Mouse (Mus musculus): ENCODE results near the gene Zic2.

Gene Zic2

DNA sequence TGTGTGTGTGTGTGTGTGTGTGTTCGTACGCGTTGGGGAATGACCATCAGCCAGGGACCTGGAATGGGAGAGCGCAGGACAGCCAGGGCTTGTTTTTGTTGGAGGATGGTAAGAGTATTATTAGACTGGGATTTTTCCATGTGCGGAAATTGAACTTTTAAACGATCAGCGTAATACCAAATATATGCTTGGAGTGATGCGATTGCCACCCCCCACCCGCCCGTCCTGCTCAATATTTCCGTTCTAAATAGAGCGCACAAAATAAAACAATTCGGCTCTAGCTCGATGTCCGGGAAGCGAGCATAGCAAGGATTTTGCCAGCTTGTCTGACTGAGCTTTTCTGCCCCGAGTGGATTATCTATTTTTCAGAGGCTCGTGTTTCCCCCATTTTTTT is 1.6 kb downstream of the Zic2 start:
- no peak for DNase-seq (ENCODE audit: low read depth, low spot score)

DNA sequence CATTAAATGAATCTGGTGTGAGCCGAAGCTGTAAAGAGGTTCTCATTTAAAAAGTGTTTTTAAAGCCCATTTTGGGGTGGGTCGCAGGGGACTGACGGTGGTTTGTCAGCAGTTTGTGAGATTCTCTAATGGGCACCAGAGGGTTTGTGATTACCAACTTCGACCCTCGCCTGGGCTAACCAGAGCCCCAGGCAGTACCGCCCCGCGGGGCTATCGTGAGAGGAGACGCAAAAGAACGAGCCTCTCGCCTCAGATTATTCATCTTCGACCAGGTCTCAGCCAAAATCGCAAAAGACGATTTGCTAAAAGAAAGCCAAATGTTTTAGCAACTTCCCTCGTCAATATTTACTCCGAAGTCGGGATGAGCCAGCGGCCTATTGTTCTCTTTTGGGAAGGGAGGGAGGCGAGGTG is 2.0 kb downstream of the Zic2 start:
- DNase-seq (ENCODE audit: low read depth, low spot score) = no peak

DNA sequence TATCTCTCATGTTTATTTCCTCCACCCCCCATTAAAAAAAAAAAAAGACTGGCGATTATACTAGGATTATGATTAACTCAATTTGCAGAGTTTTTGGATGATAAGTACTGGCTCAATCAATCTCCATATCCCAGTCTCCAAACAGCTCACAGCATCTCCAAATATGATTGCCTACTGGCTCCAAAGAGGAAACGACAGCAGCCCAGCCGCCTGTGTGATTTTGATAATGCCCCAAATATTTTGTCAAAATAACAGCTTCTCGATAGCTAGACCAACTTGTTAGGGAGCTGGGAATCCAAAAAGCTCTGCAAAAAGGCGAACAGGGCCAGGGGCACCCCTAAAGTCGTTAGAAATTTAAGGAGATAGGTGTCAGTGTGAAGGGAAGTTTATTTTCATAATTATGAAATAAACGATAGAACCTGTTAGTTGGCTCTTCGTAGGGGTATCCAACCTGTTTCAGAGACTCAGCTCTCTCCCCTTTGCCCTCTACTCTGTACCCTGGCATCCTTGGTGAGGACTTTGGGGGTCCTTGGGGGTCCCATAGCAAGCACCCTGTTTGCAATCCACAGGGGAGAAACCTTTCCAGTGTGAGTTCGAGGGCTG is 2.8 kb downstream of the Zic2 start:
- DNase-seq (ENCODE audit: low read depth, low spot score) = no peak

DNA sequence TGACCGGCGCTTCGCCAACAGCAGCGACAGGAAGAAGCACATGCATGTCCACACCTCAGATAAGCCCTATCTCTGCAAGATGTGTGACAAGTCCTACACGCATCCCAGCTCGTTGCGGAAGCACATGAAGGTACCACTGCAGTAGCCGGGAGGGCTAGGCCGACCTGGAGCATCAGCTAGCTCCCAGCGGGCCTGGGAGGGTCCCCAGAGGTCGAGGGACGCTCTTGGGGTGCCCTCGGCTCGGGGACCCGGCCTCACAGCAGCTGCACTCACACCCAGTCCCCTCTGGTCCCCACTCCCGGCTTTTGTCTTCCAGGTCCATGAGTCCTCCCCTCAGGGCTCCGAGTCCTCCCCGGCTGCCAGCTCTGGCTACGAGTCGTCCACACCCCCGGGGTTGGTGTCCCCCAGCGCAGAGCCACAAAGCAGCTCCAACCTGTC is 3.4 kb downstream of the Zic2 start:
- no peak for DNase-seq (ENCODE audit: low read depth, low spot score)

DNA sequence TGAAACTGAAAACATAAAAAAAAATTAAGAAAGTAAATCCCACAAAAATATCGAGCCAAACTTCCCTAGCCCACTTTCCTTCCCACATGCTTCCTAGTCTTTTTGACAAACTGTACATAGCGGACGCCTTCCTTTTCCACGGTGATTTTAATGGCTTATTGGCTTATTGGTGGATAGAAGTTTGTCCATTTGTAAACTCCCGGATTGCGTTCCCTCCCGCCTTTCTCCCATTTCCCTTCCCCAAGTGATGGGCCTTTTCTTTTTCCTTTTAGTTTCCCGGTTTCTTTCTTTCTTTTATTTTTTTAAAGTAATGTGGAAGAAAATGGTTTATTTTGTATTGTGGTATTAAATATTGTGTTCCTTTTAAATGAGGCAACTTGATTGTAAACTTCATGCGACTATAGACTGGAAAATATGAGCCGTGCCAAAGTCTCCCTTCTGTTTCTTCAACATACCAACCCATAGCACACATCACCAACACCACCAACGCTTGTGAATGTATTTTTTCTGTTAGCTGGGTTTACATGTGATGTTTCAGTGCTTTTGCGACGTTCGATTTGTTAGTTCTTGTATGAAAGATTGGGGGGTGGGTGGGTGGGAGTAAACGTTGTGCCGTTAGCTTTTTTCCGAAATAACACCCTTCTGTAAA is 4.3 kb downstream of the Zic2 start:
- DNase-seq (ENCODE audit: low read depth, low spot score) = no peak

DNA sequence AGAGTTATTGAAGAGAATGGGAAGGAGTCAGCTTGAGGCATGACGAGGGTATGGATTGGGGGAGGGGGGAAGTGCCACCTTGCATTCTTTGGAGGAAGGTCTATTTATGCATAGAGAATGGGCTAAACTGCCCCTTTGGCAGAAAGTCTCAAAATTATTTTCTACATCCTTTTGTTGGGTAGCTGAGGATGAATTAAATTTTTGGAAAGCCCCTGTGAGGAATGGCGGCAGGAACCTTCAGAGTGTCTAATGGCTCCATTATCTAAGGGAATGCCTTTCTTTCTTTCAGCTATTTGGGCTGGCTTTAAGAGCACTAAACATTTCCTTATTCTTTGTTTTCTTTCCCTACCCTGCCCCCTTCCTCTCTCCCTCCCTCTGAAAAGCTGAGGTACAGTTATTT is 5.1 kb downstream of the Zic2 start:
- DNase-seq (ENCODE audit: low read depth, low spot score) = no peak

DNA sequence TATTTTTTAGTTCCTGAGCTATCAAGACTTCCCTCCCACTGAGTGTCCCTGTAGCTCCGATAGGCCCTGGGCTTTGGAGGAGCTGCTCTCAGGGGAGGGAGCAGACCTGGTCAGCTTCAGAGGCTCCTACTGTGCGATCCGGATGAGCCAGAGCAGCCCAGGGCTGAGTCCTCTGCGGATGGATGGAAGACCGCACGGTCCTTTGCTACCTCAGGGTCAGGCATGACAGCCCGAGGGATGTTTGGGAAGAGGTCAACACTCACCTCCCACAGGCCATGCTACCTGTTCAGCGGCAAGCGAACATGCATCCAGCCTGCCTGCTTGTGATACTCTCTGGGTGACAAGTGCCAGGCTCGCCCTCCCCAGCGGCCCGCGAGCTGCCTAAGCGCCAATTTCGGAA is 5.9 kb downstream of the Zic2 start:
- no peak for DNase-seq (ENCODE audit: low read depth, low spot score)

DNA sequence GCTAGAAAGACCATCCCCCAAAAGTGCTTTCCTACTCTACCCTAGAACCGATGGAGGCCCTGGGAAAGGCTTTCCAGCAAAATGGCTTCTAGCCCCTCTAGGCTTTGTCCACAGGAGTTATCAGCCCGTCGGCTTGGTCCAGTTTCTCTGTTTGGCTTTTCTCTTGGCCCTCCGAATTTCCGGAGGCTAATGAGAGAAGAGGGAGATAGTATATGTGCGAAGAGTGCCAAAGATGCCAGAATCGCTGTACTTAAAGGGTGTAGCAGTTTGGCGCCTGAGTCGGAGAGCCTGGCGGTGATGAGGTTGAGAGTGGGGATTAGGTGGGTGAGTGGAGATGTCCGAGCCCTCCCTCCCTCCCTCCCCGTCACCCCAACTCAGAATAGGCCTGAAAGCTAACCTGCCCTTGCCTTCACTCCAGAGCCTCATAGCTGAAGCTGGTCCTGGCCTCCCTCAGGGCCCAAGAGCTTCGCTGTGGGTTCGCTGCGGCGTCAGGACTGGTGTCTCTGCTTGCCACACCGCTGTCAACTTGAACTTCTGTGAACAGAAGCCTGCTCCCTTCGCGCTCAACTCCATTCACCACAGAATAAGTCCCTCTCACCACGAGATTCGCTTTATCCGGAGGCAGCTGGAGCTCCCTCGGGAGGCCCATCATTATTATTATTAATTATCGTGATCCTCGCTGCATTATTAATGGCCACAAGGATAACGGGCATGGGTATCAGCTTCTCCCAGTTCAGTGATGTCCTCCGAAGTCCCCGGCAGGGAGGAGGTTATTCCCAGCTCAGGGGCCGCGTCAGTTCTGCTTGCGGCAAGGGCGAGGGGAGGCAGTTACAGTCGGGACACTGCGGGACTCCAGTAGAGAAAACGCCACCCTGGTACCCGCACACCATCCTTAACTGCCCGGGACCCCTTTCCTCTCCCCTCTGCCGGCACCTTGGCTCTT is 7.1 kb downstream of the Zic2 start:
- DNase-seq (ENCODE audit: low read depth, low spot score) = no peak

DNA sequence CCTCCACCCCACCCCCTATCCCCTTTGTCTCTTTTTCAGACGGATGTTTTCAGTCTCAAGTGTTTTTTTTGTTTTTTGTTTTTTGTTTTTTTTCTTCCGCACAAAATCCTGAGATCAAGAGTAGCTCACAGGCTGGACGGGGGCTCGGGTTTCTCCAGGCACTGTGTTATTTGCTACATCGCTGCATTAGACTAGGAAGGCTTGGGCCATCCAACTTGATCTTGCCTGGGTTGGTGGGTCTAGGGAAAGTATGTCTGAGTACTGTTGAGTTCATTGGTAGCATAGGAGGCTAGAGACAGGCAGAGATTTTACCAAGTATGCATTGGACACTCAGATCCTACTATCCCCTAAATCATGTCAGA is 7.8 kb downstream of the Zic2 start:
- DNase-seq (ENCODE audit: low read depth, low spot score) = no peak

DNA sequence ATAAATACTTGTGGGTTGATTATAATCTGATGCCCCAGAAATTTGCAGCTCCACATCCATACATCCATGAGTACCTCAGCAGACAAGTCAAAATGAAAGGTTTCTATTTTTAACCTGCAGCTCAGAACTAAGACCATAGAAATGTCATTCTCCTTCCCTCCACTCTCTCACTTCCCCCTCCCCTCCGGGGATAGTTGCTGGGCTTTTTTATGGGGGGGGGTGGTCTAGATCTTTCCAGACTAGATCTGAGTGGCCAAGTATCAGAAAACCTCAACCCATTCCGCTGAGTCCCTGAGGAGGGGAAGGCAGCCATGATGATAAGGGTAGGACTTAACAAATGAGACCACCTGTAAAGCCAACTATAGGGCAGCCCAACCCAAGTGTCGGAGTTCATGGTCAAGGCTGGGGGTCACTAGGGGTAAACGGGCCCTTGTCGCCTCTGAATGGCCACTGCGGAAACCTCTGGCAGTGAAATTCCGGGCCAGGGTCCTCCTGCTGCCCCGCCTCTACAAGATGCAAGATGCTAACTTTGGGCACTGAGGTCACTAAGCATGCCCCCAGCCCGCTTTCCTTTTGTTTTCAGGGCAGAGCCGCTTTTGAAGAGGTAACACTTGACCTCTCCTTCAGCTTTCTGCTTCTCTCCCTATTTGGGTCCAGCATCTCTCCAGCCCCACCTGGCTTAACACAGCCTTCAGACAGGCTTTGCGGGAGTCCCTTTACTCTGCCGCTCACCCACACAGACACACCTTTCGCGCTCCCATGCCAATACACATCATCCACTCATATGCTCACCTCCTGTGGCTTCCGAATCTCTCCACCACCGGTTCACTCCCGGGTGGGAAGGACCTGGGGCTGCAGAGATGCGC is 8.6 kb downstream of the Zic2 start:
- DNase-seq (ENCODE audit: low read depth, low spot score) = no peak

DNA sequence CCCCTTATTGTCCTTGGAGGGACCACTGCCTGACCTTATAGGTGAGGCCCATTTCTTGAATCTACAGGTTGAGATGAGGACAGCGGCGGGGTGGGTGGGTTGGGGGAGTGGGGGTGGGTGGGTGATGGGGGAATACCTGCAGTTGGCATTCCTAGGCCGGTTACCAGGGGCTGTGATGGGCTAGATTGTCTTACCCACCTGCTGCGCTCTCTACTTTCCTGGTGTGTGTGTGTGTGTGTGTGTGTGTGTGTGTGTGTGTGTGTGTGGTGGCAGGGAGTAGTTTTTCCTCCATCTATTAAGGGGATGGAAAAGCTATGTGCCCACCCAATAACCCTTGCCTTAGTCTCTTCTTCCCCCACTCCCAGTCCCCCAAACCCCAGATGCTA is 9.2 kb downstream of the Zic2 start:
- DNase-seq (ENCODE audit: low read depth, low spot score) = no peak

DNA sequence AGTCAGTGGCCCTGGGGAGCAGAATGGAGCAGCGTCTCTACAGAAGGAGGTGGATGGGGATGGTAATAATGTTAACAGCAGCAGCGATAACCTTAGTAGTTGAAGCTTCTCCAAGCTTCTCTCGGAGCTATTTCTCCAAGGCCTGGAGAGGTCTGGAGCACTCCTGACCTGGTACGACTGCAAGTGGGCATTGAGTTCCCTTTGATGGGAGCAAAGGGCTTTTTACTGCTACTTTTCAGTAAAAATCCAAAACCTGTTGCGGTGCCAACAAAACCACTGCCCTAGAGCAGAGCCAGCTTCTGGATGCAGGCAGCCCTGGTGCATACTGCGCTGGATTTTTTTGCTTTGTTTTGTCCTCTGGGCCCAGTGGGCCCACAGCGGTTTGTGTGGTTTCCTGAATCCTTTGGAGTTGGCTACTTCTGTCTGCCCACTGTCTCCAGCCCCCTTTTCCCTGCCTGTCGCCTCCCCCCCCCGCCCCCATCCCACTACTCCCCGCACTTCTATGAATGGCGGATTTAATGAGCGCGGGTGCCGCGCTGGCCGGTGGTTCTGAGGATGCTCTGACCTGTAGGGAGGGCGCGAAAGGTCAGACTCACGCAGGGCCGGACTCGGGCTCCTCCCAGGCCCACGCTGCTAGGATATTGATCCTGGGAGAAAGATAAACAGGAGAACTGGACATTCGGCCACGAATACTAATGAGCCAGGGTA is 9.8 kb downstream of the Zic2 start:
- no peak for DNase-seq (ENCODE audit: low read depth, low spot score)

DNA sequence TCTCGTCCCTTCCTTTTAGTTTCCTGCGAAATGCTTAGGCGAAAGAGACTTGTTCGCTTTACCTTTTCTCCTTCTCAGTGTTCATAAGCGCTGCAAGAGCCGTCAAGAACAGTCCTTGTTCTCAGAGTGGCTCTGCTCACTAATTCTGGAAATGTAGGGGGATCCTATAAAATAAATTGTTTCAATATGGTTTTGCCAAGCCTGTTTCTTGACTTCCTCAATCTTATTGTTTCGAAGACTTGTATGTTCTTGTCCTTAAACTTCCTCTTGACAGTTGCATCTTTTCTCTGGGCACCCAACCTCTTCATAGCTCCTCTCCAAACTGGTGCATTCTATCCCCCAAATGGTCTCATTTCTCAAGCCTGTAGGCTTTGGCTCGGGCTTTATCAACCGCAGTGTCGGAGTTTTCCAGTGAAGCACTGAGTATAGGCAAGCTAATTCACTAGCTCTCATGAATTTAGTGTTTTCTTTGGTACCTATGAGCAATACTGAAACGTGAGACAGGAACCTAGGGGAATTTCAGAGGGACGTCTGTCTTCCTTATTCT is 10.5 kb downstream of the Zic2 start:
- no peak for DNase-seq (ENCODE audit: low read depth, low spot score)

DNA sequence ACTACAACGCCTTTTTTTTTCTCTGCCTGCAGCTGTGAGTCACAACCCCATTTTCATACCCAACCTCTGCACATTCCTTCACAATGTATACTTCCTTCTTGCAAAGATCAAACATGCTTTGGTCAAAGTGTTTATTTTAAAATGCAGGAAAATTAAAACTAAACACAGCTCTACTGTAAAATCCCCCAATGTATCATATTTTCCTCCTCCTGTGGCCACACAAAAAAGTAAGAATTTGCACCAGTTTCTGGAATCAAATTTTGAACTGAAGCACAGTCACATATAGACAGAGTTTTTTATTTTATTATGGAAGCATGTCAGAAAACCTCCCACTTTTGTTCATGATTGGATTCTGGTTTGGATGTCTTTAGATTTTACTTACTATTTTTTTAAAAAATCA is 11.4 kb downstream of the Zic2 start:
- DNase-seq (ENCODE audit: low read depth, low spot score) = no peak

DNA sequence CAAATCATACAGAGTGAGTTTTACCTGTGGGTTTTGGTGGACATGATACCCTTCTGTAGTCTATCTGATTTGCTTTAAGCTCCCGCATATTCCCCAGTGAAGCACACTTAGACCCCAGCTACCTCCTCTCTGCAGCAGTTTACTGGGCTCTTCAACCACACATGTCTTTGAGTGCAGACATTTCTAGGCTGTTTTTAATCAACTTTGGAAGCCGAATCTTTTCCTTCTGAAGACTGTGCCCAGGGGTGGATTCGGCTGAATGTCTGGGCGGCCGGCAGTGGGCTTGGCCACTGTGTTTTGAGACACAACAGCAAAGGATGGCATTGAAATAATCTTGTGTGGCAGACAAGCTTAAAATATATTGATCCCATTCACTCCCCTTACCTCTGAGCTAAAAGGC is 12.1 kb downstream of the Zic2 start:
- DNase-seq (ENCODE audit: low read depth, low spot score) = no peak

DNA sequence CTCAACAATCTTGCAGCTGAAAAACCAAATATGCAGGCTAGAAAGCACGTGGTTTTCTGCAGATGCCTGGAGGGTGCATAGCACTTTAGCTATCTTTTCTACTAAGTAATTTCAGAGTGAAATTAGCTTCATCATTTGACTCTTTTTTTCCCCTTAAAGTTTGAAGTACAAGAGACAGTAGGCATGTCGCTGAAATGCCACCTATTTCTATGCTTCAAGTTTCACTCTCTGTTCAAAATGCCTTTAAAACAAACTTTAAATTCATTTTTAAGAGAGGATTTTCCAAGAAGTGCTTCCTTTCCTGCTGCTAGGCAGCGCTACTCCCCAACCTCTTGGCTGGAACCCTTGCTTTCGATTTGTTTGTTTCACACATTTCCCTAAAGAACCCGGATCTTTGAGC is 13.8 kb downstream of the Zic2 start:
- DNase-seq (ENCODE audit: low read depth, low spot score) = no peak

DNA sequence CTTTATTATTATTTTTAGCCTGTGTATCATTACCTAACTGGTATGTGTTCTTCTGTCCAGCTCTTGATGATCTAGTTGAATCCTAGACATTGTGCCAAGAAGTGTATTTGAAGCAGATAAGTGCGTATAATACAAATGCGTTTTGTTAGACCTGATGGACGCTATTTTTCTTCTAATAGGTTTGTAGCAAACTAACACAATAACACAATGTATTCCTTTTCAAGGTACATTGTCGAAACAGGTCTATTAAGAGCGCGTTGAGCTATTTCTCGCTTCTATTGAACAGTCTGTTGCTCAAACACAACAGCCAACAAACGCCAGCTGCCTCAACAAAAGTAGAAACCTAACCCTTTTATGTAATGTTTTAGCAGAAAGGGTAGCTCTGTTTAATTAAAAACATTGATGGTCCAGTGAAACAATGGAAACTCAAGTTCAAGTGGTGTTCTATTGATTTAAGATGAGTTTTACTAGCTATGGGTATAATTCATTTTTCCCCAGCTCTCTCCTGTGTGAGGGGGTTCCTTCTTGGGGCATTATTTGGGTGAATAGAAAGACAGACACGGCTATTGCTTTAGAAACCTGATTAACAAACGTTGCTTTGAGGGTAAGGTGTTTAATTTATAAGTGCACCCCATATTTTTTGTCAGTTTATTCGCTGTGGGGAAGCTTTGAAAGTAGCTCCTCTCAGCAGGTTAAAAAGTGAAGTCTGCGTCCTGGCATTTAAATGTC is 14.6 kb downstream of the Zic2 start:
- DNase-seq (ENCODE audit: low read depth, low spot score) = no peak

DNA sequence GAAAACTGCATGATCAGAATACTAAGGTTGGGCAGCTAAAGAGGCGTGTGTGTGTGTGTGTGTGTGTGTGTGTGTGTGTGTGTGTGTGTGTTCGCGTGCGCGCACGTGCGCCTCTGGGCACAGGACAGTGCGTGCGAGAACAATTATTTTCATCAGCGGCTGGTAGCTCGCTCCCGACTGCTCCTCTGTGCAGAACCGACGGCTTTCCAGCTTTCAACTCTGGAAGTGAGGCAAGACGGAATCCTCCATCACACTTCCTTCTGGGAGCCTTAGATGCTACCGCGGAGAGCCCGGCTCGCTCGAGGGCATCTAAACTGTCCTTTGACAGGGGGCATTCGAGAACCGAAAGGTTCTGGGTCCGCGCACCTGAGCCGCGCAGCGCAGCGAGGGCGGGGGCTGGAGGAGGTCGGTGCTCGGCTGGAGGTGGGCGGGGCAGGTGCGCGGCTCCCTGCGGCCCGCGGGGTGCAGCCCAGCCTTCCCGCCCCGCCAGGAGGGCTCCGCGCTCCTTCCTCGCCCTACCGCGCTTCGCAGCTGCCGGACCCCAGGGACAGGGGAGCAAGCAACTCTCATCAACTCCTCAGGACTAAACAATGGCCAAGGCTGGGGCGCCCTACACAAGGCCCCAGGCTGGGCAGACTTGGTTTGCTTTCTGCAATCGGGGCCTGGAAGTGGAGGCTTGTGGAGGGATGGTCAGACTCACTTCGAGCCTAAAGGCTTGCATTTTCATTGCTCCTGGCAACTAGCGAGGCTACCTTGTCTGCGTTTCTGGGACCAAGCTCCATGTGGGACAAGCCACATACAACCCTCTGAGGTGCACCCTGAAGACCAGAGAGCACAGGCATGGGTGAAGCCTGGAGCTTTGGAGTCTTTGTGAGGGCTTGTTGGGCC is 15.4 kb downstream of the Zic2 start, which contains the start of gene Gm10837:
Gene Gm10837, plus strand, starts transcription at position 146 of the 888 bp plus-strand sequence.
- no peak for DNase-seq (ENCODE audit: low read depth, low spot score)

DNA sequence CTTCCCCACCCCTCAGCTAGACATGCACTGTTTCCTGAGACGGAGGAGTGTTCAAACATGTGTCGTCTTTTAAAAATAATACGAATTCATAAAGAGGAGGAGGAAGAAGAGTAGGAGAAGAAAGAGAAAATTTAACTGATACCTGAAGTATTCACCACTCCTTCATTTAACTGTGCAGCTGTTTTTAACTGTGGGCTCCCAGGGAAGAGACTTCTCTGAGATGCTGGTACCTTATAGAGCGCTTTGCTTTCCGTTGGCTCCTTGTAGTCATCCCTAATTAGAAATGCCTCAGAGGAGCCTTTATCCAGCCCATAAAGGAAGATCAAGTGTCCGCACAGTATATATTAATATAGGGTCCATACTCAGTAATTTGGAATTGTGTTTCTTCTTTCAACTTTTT is 16.3 kb downstream of the Zic2 start:
- no peak for DNase-seq (ENCODE audit: low read depth, low spot score)

Data from WW6 (cell line).